Mouse (Mus musculus) heart, postnatal 0 days (tissue): Measurements from ENCODE around the gene Zfp566. TPM values are rescaled to one million over a fixed set of nuclear protein-coding genes. Genes with fewer than 3 reads are reported as not detected.
A peak's percentile ranks its signal among the peaks of the same experiment; 100 is the strongest.

Source experiments
- ATAC-seq: fragments of 200-750 bp; cut with Nextera tagmentation; 2 replicates; pipeline ENCODE4 v1.8.0; 2017; ENCODE audit warnings: low read depth, moderate number of reproducible peaks, moderate library complexity; ENCODE audit not compliant: insufficient read depth
- DNase-seq: peaks from one replicate; pipeline ENCODE4 v3.0.0-alpha.2; 2016; ENCODE audit warnings: low spot score
- H3K27ac ChIP-seq: fragments of 300-500 bp; sonication (generic); 2 replicates; pipeline ENCODE4 v1.5.1; 2014; ENCODE audit warnings: low read depth, mild to moderate bottlenecking
- H3K27me3 ChIP-seq: fragments of 300-500 bp; sonication (generic); 2 replicates; pipeline ENCODE4 v1.6.1; 2014; ENCODE audit warnings: low read length, mixed read lengths; ENCODE audit not compliant: control insufficient read depth, insufficient read depth
- H3K36me3 ChIP-seq: fragments of 300-500 bp; sonication (generic); replicated peaks from 2 replicates; pipeline ENCODE4 v1.6.1; 2014; ENCODE audit warnings: low read length, mixed read lengths; ENCODE audit not compliant: control insufficient read depth, insufficient read depth
- H3K4me1 ChIP-seq: fragments of 300-500 bp; sonication (generic); 2 replicates; pipeline ENCODE4 v1.6.1; 2014; ENCODE audit warnings: antibody characterized with exemption; ENCODE audit not compliant: control insufficient read depth, insufficient read depth
- H3K4me2 ChIP-seq: fragments of 300-500 bp; sonication (generic); 2 replicates; pipeline ENCODE4 v1.6.1; 2014; ENCODE audit warnings: low read depth, mild to moderate bottlenecking, low read length, moderate library complexity
- H3K4me3 ChIP-seq: fragments of 300-500 bp; sonication (generic); 2 replicates; pipeline ENCODE4 v1.5.1; 2014; ENCODE audit warnings: low read depth, low read length
- H3K9ac ChIP-seq: fragments of 300-500 bp; sonication (generic); replicated peaks from 2 replicates; pipeline ENCODE4 v1.6.1; 2014; ENCODE audit warnings: low read depth, low read length, mixed read lengths
- H3K9me3 ChIP-seq: fragments of 300-500 bp; sonication (generic); replicated peaks from 2 replicates; pipeline ENCODE4 v1.6.1; 2016; ENCODE audit warnings: low read length; ENCODE audit not compliant: control insufficient read depth
- CTCF ChIP-seq: IDR thresholded peaks from 2 replicates; pipeline ENCODE4 v1.5.1; 2016; ENCODE audit warnings: antibody characterized with exemption, control low read depth, low read depth
- EP300 ChIP-seq: IDR thresholded peaks from 2 replicates; pipeline ENCODE4 v1.6.1; 2016; ENCODE audit warnings: antibody characterized with exemption, low read depth
- WGBS: fragments of 180-500 bp; shearing (Covaris S2); extraction: QIAGEN DNeasy Blood & Tissue Kit; methylation state at CpG from one replicate; pipeline ENCODE4 v1.1.7; 2014; 5-methylcytosine and 5-hydroxymethylcytosine counted together
- polyA plus RNA-seq: library from polyadenylated mRNA; unstranded; fragments of >200 nt; fragmentation: Nextera tagmentation; extraction: Ambion mirVana; gene quantifications from 2 replicates; pipeline ENCODE4 v1.2.1, GENCODE M21; 2015
- total RNA-seq: library from RNA; depleted of rRNA; stranded (reverse); fragments of >200 nt; gene quantifications from 2 replicates; pipeline ENCODE4 v1.2.3, GENCODE M21; 2014; ENCODE audit warnings: low replicate concordance; rRNA removed

Zfp566 gene
- total RNA-seq (not detected in 2 replicates), polyA plus RNA-seq (4.1 and 4.6 TPM in 2 replicates)

DNA sequence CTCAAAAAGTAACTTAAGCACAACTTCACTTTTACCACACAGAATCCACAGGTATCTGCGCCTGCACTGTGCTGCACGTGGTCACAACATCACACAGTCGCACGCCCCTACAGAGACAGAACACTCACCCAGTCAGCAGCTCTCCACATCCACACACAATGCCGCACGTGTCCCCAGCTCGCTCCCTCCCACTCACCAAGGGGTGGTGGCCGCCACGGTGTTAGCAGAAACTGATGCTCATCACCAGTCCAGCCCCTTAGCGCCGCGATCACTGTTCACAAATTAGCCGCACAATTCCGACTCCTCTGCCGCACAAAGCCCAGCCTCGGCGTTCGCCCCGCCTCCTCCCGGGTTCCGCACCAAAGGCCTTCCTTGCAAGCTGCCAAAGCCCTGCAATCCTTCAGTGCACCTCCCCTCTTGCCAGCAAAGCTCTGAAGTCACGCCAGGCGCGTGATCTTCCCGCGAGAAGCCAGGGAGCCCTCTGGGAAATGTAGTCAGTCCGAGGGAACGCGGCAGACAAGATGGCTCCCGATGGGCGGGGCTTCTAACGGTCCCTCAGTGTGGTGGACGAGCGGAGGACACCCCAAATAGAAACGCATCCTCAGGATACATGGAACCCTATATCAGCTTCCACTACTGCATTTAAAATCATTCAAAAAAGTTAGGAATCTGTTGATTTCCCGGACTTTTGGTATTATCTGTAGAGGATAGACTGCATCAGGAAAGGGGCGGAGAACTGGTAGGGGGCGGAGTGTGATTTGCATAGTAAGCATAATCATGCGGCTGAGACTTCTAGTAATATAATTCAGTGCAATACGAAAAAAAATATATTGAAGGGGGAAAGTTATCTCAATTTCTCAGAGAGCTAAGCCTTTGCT, at the start of gene Zfp566, which contains the start of gene Gm26920:
Gene Zfp566 (minus strand): TSS at position 436 of the 878 bp plus-strand sequence.
Gene Gm26920 (minus strand): TSS at position 319 of the 878 bp plus-strand sequence.
- peak within 1 kb of the TSS; percentile 60 for H3K27ac ChIP-seq
- peak within 1 kb of the TSS; percentile 53 for H3K4me3 ChIP-seq
- TF ChIP-seq CTCF (no peak), EP300 (no peak; the same call in 1 of the 2 replicates)
- DNase-seq, result peak; percentile 99
- H3K4me2 ChIP-seq, result peak within 1 kb of the TSS; percentile 81
- H3K4me1 ChIP-seq, result peaks cover 14% of the 10 kb centered on the region
- no peaks in the 10 kb centered on the region for H3K27me3 ChIP-seq
- H3K36me3 ChIP-seq, result no peaks in the 10 kb centered on the region; the same call in 1 of the 2 replicates
- peak within 1 kb of the TSS; percentile 60 for H3K9ac ChIP-seq
- ATAC-seq, result peak; percentile 91
- under 1% methylated on average over 40 of the region's 40 CpGs for WGBS
- no peaks in the 10 kb centered on the region for H3K9me3 ChIP-seq

DNA sequence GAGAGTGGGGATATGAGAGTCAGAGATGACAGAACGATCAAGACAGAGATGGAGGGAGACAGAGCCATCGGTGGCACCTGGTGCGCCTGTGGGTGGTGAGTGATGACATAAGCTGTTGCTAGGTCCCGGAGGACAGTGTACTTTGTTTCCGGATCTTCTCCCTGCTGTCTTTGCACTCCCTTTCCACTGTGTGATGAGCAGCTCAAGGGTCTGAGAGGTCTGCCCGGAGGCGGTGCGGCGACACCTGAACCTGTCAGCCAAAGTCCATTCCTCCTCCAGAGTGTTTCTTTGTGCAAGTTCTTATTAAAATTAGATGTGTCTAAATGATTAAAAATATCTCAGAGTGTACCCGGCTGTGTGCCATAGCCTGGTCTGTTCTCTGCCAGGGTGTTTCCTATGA, 46.5 kb upstream of the Zfp566 start:
- 85% methylated on average over 10 of the region's 10 CpGs for WGBS
- no peaks in the 10 kb centered on the region; the same call in 1 of the 2 replicates for H3K9me3 ChIP-seq
- peaks cover 47% of the 10 kb centered on the region for H3K36me3 ChIP-seq
- no peaks in the 10 kb centered on the region for H3K27me3 ChIP-seq
- no peak for DNase-seq
- no peaks in the 10 kb centered on the region for H3K4me1 ChIP-seq
- TF ChIP-seq EP300 (no peak), CTCF (no peak)
- no peak overlapping the region for H3K9ac ChIP-seq
- no peak overlapping the region for H3K27ac ChIP-seq
- no peak for ATAC-seq
- H3K4me3 ChIP-seq, result no peak overlapping the region
- H3K4me2 ChIP-seq, result no peak overlapping the region

DNA sequence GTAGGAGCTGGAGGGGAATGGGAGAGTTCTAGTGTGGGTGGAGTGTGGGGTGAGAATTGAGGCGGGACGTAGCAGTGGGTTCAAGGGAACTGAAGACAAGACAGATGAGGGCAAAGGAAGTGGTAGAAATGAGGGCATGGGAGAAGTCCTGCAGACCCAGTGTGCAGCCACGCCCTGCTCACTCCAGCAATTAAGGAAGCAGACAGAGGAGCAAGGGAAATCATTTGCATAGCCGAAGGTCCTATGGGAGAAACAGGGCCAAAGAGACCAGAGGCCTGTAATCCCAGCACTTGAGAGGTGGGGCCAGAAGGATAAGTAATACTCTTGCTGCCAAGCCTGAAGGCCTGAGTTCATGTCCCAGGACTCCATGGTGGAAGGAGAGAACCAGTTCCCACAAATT, 42.1 kb upstream of the Zfp566 start:
- Histone ChIP-seq H3K27ac (no peak overlapping the region), H3K4me1 (no peaks in the 10 kb centered on the region), H3K36me3 (peaks cover 83% of the 10 kb centered on the region), H3K4me2 (no peak overlapping the region), H3K4me3 (no peak overlapping the region), H3K27me3 (no peaks in the 10 kb centered on the region), H3K9ac (no peak overlapping the region), H3K9me3 (no peaks in the 10 kb centered on the region; the same call in 1 of the 2 replicates)
- WGBS, result 95% methylated on average over 4 of the region's 4 CpGs
- DNase-seq, result no peak
- no peak for ATAC-seq
- TF ChIP-seq CTCF (no peak), EP300 (no peak)

DNA sequence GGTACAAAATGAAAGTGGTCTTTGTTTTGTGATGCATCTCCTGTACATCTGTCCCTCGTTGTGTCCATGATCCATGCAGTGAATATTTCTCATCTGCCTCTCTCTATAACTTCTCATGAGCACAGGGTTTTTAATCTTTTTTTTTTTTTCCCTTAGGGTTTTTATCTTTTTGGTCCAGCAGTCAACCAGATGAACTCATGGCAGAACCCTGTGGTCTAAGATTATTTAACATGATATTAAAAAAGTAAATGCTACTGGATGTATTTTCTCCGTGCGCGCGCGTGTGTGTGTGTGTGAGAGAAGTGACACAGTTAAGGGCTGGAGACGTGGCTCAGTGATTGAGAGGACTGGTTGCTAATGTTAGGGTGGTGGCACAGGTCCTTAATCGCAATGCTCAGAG, 39.6 kb upstream of the Zfp566 start:
- no peaks in the 10 kb centered on the region for H3K27me3 ChIP-seq
- no peak overlapping the region for H3K4me2 ChIP-seq
- WGBS, result 89% methylated on average over 8 of the region's 8 CpGs
- no peaks in the 10 kb centered on the region for H3K4me1 ChIP-seq
- no peak for TF ChIP-seq EP300
- TF ChIP-seq CTCF, result no peak
- no peaks in the 10 kb centered on the region; the same call in 1 of the 2 replicates for H3K9me3 ChIP-seq
- H3K9ac ChIP-seq, result no peak overlapping the region
- H3K27ac ChIP-seq, result no peak overlapping the region
- H3K4me3 ChIP-seq, result no peak overlapping the region
- DNase-seq (no peak), ATAC-seq (no peak)
- peaks cover 89% of the 10 kb centered on the region for H3K36me3 ChIP-seq

DNA sequence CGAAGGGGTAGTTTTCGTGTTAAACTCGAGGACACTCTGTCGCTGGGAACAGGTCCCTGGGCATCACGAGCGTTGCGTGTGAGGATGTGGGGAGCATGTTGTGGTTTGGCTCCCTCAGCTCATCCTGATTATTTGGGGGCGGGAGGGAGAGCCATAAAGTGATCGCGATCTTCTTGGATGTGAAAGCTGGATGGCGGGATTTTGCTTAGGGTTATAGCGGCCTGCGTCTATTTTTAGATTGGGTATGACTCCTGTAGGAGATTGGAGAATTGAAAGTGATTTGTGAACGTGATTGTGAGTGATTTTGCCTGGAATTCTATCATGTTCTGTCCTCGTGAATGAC, 31.8 kb upstream of the Zfp566 start:
- Histone ChIP-seq H3K27ac (peak overlapping the region; percentile 85), H3K9me3 (no peaks in the 10 kb centered on the region), H3K9ac (peak overlapping the region; percentile 81), H3K4me3 (peak overlapping the region; percentile 92), H3K4me1 (0 out of 2 replicates have a peak, but pooled peaks cover 4% of the 10 kb centered on the region), H3K27me3 (no peaks in the 10 kb centered on the region), H3K36me3 (peaks cover 19% of the 10 kb centered on the region), H3K4me2 (peak overlapping the region; percentile 99)
- ATAC-seq (peak; percentile 37; the same call in 1 of the 2 replicates), DNase-seq (no peak)
- WGBS, result under 1% methylated on average over 15 of the region's 15 CpGs
- no peak for TF ChIP-seq CTCF
- TF ChIP-seq EP300, result no peak
